Mouse (Mus musculus) mesoderm, embryonic 11.5 days (tissue): Measurements from ENCODE around the gene Rbfox3.

Experiments used
- DNase-seq: peaks from one replicate; pipeline ENCODE4 v3.0.0-alpha.2; 2012; ENCODE audit warnings: low read depth, low spot score

Gene Rbfox3

DNA sequence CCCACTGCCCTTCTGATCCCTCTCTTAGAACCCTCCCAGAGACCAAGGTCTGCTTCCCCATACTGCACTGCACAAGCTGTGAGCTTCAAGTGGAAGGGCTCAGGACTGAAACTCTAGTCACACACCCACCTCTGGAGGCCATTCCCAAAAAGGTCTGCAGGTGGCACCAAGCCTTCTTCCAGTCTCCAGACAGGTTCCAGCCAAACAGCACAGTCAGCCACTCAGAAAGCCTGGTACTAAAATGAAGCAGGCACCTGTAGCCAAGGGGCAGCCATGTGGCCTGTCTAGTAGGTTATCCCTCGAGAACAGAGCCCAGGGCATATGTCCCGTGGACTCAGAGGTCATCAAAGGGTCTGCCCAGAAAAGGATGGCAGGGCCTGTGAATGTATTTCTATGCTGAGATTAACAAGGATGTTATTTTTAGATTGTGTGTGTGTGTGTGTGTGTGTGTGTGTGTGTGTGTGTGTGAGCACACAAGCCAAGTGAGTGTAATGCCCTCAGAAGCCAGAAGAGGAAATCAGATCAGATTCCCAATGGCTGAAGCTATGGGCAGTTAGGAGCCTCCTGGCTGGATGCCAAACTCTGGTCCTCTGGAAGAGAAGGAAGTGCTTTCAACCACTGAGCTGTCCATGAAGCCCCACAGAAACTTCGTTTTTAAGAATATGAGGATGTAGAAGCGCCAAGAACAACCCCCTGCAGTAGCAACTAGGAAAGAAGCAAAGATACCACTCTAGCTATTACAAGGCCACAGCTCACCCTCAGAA is at the start of gene Rbfox3:
TSS of gene Rbfox3 (minus strand) at position 291 of the 764 bp plus-strand sequence.
- DNase-seq: no peak

DNA sequence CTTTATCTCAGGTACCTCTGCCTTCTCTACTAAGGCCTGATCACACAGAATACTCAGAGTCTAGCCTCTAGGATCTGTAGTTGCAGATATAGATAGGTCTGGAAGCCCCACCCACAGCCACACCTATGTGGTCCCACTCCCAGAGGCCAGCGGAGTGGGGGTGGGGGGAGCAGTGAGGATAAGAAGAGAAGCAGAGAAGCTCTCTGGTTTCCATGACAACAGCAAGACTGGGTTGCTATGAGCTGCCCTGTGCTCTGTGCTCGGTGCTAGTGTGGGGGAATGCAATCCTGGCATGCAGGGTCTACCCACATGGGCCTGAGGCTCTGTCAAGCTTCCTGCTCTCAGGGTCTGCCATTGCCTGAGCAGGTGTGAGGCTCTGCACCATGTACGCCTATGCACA is 49.3 kb upstream of the Rbfox3 start:
- no peak for DNase-seq

DNA sequence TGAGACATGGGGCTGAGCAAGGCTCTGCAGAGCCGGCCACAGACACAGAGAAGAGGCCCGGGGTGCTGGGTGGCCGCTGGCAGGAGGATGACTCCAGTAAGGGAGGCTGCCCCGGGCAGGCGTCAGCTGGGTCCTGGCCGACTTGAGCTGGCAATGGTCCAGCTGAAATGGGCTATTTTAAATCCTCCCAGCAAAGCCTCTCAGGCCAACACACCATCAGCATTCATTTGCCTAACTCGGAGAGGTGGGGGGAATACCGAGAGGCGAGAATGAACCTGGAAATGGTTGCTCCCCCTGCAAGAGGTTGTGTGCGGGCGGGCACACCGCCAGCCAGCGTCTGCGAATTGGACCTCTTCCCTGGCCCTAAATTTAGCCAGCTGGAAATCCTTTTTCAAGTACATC is 45.7 kb upstream of the Rbfox3 start:
- DNase-seq: no peak

DNA sequence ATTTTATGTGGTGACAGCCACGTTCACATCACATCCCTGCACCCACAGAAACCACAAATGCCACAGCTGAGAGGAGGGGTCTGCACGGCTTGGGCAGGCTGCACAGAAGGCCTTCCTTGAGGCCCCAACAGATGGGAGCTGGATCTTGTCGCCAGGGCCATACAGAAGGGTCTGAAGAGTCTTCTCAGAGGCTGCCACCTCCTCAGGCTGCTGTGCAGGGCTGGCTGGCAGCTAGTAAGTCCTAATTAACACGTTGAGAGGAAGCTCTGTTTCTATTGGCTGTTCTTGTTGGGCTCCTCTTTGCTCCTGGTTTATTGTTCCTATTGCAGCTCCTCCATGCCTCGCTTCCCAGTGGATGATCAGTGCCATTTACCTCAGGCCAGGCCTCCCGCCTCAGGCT is 43.6 kb upstream of the Rbfox3 start:
- DNase-seq: no peak

DNA sequence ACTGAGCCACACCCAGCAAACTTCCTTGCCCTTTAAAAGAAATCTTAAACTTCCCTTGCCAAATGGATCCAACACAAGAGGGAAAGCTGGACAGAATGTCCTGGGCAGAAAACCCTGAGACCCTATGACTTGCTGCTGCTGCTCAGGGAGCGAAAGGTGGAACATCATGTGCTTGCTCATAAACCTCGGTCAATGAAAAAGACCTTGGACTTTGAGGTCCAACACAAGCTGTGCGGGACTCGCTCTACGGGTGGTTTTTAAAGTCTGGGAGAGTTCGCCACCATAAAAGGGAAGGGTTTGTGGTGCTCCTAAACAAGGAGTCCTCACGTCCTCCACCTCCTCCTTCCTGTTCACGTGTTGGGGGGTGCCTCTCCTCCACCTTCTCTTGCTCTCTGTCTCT is 34.5 kb upstream of the Rbfox3 start:
- no peak for DNase-seq

DNA sequence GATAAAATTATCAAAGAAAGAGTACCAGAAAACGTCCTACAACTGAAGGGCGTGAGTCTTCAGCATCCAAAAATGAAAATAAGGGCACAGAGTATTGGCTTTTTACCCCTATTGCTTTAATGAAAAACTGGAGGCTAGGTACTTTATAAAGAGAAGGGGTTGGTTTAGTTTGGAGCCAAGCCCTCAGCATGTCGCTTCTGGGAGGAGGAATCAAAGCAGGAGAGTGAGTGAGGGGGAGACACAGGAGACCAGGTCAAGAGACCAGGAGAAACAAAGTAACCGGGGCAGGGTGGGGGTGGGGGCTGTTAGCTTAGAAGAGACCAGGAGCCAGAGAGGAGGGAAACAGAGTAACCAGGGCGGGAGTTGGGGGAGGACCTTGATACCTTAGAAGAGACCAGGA is 29.9 kb upstream of the Rbfox3 start:
- no peak for DNase-seq

DNA sequence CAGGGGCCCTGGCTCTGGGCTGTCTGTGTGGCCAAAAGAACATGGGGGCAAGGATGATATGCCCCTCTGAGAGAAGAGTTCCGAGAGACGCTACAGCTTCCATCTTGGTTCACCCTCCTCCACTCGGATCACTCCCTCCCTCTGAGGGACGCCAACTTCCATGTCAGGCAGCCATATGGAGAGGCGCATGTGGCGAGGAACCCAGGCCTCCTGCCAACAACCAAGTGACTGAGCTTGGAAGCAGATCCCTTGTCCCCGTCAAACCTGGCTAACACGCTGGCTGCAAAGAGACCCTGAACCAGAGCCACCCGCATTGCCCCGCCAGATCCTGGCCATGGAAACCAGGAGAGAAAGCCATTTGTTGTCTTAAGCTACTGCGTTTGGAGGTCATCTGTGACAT is 29.1 kb upstream of the Rbfox3 start:
- no peak for DNase-seq

DNA sequence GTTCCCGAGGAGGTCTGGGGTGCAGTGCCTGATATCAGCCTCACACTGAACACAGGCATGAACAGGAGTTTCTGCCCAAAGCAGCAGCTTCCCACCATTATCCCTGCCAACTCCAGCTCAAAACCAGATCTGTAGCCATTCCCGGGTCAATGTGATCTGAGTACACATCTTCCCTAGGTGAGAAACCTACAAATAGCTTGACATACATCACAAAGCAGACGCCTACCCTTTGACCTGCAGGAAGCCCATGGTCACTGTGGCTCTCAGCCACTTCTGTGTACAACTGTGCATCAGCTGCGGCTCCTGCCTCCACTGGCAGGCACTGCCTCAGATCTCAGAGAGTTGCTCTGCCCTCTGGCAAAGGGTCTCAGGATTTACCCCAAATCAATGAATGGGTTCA is 28.3 kb upstream of the Rbfox3 start:
- DNase-seq: no peak

DNA sequence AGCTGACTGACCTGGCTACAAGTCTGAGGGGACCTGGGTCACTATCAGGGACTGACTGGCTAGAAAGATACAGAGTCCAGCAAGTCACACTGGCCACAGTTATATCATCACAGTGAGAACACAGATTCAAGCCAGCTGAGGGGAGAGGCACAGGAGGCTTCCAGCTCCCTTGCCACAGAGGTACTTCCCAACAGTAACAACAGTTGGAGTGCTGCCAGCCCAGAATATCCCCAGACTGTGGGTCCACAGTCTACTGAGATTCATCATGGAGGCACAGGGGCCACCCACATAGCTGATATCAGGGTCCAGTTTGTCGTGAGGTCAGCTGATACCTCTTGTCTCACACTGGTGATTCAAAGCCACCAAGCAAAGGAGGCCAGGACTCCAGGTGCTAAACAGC is 23.5 kb upstream of the Rbfox3 start:
- no peak for DNase-seq

DNA sequence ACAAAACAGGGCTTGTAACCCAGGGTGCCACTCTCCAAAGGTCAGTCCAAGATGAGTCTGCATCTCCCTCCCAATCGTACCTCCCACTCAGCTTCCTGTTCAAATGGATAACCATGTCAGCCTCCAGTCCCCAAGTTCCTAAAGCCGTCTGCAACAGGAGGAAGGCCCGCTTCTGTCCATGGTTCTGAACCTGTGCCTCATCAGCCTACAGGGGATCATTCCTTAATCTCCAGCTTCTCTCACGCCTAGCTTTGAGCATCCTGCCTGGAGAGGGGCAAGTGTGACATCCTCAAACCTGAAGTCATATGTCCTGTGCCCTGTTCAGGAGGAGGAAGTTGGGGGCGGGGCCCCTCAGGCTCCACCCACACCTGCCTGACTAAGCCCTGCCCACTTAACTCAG is 15.7 kb upstream of the Rbfox3 start:
- DNase-seq: peak; percentile 73

DNA sequence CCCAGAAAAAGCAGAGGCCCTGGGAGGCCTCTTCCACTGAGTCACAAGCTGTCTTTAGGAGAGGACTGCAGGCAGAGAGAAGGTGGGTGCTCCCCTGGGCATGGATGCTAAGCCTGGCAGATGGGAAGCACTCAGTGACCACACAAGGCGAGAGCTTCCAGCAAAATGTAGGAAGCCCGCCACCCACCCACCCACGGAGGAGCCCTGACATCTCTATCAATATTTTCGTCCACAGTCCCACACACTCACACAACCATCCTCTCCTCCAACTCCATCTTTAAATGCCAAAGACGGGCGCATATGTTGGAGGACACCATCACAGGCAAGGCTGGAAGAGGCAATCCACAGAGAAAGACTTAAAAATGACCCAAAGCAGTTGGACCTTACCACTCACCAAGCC is 10.5 kb upstream of the Rbfox3 start:
- DNase-seq: no peak

DNA sequence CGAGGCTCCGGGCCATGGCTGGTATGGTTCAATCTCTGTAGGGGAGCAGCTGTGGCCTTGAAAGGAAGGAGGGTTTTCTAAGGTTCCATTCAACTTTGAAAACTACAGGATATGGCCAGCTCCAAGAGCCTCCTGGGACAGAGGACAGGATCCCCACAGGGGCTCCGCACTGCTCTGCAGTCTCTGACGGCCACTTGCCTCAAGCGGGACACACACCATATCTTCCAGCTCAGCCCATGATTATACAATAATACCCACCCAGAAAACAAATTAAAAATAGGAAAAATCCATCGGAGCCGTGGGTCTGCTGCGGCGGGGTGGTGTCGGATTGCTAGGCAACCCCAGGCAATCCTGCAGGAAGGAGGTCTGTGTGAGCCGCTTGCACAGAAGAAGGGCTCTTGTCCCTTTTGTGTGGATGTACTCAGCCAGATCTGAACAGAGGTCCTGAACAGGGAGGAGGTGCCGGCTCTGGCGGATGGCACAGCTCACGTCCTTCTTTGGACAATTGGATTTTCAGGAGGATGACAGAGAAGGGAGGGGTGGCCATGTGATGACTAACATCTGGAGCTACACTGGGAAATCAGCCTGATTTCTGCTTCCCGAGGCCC is 5.1 kb upstream of the Rbfox3 start:
- DNase-seq: no peak

DNA sequence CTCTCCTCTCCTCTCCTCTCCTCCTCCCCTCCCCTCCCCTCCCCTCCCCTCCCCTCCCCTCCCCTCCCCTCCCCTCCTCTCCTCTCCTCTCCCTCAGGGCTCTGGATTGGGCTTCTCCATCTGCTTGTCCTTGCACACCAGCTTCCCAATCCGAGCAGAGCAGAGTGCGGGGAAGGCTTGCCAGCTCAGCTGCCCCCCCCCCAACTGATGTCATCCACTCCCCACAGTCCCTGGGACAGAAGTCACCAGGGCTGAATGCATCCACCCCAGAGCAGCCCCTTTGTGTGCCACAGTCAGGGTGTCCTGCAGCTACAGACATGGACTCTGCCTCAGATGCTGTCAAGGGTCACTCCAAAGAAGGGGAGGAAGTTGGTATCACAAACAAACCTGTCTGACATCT is 4.5 kb upstream of the Rbfox3 start:
- no peak for DNase-seq

DNA sequence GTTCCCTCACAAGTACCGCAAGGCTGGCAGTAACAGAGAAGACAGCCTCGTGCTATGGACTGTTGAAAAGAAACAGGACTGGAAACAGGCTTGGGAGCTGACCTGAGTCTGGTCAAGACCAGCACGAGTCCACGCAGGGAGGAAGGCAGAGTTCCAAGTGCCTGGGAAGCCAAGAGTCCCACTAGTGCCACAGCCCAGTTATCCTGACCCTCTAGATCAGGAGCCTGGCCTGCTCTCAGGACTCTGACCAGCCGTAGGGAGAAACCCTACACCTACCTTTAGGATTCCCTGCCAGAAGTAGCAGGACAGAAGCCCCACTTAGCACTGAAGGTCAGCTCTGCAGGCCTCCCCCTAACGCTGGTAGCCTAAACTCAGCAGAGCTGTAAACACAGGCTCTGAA is 1.3 kb upstream of the Rbfox3 start:
- DNase-seq: no peak

DNA sequence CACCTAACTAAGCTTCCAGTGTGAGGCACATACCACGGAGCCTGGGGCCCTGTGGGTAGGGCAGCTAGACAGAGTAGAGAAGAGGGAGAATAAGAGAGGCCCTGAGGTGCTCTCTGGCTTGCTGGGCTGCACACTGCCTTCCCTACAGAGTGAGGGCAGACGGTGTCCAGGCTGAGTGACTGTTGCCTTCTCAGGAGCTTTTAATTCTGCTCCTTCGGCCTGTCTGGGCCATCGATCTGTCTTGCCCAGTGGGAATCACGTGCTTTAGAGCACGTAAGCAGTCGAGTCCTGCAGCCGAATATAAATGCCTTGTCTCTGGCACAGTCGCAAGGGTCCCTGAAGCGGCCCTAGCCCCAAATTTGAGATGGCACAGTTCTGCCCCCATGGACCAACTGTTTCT is 641 bp downstream of the Rbfox3 start:
- no peak for DNase-seq

DNA sequence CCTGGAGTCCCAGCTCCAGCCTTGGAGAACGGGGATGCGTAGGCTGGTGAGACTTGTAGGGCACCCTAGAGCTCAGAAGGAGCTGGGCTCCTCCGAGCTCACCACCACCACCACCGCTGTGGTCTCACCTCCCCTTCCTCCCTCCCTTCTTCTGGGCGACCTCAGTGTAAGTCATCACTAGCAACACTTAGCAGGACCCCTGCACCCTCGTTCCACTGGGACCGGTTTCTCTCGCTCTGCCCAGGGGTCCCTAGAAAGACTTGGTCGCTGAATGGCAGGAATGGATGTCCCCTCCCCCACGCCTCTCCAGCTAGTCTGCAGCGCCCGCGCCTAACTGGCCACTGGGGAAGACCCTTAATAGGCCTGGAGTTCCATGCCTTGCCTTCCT is 1.6 kb downstream of the Rbfox3 start:
- DNase-seq: peak; percentile 57

DNA sequence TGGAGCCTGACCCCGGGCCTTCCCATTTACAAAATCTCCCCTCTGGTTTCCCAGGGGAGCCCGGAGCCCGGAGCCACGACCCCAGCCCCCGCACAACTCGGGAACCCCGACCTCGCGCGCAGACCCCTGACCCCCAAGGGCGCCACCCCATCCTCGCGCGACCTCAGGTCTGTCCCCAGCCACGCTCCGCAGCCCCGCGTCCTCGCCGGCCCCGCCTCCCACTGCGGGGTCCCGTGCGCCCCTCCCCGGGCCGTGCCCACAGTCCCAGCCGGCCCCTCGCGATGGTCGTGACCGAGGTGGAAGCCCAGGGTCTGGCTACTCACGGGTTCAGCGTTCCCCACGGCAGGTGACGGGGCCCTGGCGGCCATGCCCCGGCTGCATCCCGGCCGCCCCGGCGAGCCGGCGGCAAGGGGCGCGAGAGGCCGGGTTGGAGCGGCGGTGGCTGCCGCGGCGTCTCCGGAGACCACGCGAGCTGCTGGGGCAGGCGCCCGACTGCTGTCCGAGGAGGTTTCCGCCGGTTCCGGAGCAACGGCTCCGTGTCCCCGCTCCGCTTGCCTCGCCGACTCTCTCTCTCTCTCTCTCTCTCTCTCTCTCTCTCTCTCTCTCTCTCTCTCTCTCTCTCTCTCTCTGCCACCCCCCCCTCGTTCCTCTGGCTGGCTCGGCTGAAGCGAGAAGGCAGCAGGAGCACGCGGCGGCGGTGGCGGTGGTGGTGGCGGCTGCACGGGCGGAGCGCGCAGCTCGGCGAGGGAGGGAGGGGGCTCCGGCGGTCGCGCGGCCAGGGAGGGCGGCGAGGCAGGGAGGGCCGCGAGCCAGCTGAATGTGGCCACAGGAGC is 2.2 kb downstream of the Rbfox3 start:
- no peak for DNase-seq

DNA sequence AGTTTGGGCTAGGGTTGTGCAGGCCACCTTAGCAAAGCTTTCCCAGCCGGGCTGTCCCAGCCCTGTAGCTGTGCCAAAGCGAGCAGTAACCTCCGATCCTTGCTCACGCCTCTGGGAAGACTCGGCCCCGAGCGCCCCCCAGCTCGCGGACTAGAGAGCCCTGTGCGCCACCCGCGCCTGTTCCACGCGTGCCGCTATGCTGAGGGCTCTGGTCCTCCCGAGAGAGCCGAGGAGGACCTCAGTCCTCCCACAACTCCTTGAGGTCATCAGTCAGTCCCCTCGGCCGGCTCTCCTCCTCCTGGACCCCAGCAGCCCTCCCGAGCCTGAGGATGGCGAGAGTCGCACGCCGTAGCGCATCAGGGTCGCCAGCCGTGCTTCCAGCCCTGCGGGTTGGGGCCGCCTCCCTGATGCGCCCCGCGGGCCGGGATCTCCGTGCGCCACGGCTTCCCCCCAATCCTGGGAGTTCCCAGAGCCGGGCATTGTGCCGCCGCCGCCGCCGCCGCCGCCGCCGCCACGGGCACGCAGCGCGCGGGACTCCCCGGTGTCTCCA is 2.9 kb downstream of the Rbfox3 start:
- no peak for DNase-seq

DNA sequence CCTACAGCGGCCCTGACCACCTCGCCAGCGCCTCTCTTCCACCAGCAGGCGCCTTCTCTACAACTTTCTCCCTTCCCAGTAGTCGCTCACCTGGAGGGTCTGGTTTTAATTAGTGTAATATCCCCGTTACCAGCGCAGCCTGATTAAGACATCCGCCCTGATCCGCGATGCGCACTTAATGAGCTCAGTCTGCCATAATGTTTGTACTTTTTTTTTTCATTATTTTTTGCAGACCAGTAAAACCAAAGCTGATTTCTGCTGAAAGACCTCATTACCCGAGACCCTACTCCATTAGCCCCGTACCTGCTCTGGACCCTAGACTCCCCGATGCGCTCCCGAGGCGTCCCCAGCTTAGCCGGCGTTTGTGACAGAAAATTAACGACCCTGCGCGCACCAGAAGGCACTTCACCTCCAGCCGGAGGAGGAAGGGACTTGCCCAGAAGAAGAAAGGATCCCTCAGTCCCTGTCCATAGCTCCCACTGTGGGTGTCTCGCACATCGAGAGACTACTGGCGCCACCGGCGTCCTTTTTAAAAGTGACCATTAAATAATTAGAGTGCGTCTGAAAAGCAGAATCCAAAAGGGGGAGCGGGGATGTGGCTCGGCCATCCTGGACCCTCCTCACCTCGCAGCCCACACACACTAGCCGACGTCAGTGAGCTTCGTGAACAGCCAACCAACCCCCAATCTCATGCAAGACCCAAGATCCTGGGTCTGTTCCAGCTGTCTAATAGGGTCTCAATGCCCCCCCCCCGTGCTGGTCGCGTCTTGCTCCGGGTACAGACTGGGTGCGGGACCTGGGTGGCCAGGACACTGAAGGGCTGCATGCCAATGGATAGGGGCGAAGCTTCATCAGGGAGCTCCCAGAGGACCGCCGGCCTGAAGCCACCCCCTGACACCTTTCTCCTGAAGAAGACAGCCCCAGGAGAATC is 3.7 kb downstream of the Rbfox3 start:
- DNase-seq: no peak

DNA sequence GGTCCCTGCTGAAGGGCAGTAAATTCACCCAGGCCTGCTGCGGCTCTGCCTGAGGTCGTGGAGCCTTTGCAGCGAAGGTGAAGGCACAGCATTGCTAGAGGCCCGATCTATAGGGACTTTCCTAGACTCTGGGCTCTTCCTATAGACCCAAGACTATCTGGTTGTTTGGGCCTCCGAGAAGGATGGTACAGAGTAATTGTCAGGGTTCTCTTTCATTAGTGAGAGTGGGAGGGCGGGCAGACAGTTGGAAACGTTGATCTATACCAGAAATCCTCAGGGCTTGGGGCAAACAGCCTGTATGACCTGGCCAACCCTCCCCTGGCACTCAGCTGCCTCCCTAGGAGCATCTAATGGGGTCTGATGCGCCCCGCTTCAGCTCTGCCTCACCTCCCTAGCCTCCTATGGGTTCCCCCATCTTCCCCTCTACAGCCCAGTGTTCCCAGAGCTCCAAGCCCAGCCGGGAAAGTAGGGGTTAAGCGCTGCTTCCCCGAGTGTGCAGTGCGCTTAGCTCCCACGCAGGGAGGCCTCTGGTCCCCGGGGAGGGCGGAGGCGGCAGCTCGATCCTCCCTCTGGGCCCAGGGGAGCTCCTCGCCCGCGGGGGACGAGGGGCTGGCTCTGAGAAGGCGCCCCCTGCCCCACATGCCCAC is 4.5 kb downstream of the Rbfox3 start:
- no peak for DNase-seq
